Mouse (Mus musculus): ENCODE data around the gene Ap1b1. TPM values are rescaled to one million over a fixed set of nuclear protein-coding genes. Genes with fewer than 3 reads are reported as not detected.

Ap1b1 gene
- polyA plus RNA-seq, 1 experiment from 2014 or later = 46.4 TPM

DNA sequence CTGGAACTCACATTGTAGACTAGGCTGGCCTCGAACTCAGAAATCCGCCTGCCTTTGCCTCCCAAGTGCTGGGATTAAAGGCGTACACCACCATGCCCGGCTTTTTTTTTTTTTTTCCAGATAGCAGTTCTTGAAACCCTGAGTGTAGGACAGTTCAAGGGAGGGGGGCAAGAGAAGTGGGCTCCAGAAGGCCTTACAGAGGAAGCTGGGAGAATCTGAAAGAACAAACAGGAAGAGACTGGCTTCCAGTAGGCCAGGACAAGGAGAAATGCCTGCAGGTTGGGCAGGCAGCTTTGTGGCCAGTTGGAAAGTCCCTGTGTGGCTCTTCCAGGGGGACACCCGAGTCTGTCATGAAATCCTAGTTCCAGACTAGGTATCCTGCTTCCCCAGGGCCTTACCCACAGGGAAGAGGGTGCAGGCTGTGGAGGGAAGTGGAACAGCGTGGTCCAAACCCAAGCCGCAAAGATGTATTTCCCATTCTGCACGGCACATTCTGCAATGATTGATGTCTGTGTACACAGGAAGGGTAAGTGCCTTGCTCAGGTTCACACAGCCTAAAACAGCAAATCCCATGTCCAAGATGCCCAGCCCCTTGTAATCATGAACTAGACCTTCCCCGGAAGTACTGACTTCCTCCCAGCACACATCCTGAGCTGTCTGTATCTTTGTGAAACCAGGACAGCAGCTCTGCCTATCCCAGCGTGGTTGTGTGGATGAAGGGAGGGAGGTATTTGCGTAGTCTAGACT lies 12.1 kb upstream of the Ap1b1 start:
- Histone ChIP-seq H3K4me1 (ENCODE audit: control insufficient read depth, insufficient read depth, low read length) (no peaks in the 10 kb centered on the region), H3K4me3 (ENCODE audit: low read depth, low read length) (no peak overlapping the region), H3K27me3 (ENCODE audit: control insufficient read depth, insufficient read depth, low read length) (no peaks in the 10 kb centered on the region), H3K9me3 (replicated peaks; ENCODE audit: control insufficient read depth, low read length) (no peaks in the 10 kb centered on the region), H3K9ac (replicated peaks; ENCODE audit: low read length) (no peak overlapping the region), H3K36me3 (replicated peaks; ENCODE audit: control insufficient read depth, insufficient read depth, low read depth, low read length) (no peaks in the 10 kb centered on the region), H3K27ac (replicated peaks; ENCODE audit: low read depth, low read length) (no peak overlapping the region), H3K4me2 (ENCODE audit: low read depth, low read length) (no peak overlapping the region)
- DNase-seq (ENCODE audit: low spot score) (no peak), ATAC-seq (replicated peaks; ENCODE audit: insufficient number of reproducible peaks, low FRiP score, low TSS enrichment, low read depth) (no peak)
- WGBS = 81% methylated on average over 11 of the region's 11 CpGs

DNA sequence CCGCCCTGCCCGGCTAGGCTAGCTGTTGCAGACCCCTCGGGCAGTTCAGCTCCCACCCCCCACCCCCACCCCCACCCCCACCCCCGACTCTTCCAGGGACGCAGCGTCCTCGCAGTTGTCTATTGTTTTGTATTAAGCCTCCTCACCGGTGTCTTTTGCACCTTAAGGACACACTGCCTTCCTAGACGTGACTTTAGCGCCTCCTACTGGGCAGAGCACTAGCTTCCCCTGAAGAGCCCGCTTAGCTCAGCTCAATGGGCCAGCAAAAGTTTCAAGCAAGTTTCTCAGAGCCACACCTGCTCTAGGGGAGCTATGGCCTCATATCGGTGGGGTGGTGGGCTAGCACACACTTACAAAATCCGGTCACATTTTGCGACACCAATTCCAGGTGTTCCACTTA lies 11.0 kb upstream of the Ap1b1 start:
- Histone ChIP-seq H3K4me2 (ENCODE audit: low read depth, low read length) (no peak overlapping the region), H3K36me3 (replicated peaks; ENCODE audit: control insufficient read depth, insufficient read depth, low read depth, low read length) (no peaks in the 10 kb centered on the region), H3K4me3 (ENCODE audit: low read depth, low read length) (no peak overlapping the region), H3K27me3 (ENCODE audit: control insufficient read depth, insufficient read depth, low read length) (no peaks in the 10 kb centered on the region), H3K9ac (replicated peaks; ENCODE audit: low read length) (no peak overlapping the region), H3K9me3 (replicated peaks; ENCODE audit: control insufficient read depth, low read length) (no peaks in the 10 kb centered on the region), H3K4me1 (ENCODE audit: control insufficient read depth, insufficient read depth, low read length) (no peaks in the 10 kb centered on the region), H3K27ac (replicated peaks; ENCODE audit: low read depth, low read length) (no peak overlapping the region)
- 7% methylated on average over 11 of the region's 14 CpGs for WGBS
- ATAC-seq (replicated peaks; ENCODE audit: insufficient number of reproducible peaks, low FRiP score, low TSS enrichment, low read depth) (no peak), DNase-seq (ENCODE audit: low spot score) (peak; percentile 87)

DNA sequence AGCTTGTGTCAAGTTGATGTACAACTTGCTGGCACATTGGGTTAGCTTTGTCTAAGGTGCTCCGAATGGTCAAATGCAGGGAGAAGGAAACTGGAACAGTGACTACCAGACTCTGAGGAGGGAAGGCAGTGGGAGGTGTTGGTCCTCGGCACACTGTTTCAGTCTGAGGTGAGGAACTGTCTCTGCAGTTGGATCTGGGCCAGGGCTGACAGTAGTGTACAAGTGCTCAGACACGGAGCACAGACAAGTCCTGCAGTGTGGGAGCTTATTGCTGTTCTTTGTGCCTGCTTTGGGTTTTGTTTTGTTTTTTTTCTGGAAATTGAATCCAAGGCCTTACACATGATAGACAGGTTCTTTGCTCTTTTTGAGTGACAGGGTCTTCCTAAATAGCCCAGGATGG lies 3.6 kb upstream of the Ap1b1 start:
- Histone ChIP-seq H3K27ac (replicated peaks; ENCODE audit: low read depth, low read length) (no peak overlapping the region), H3K9me3 (replicated peaks; ENCODE audit: control insufficient read depth, low read length) (no peaks in the 10 kb centered on the region), H3K4me3 (ENCODE audit: low read depth, low read length) (no peak overlapping the region), H3K36me3 (replicated peaks; ENCODE audit: control insufficient read depth, insufficient read depth, low read depth, low read length) (no peaks in the 10 kb centered on the region), H3K27me3 (ENCODE audit: control insufficient read depth, insufficient read depth, low read length) (no peaks in the 10 kb centered on the region), H3K4me2 (ENCODE audit: low read depth, low read length) (no peak overlapping the region), H3K4me1 (ENCODE audit: control insufficient read depth, insufficient read depth, low read length) (no peaks in the 10 kb centered on the region), H3K9ac (replicated peaks; ENCODE audit: low read length) (no peak overlapping the region)
- ATAC-seq (replicated peaks; ENCODE audit: insufficient number of reproducible peaks, low FRiP score, low TSS enrichment, low read depth) (no peak), DNase-seq (ENCODE audit: low spot score) (no peak)
- 72% methylated on average over 3 of the region's 3 CpGs for WGBS

- no peak for ATAC-seq (replicated peaks; ENCODE audit: insufficient number of reproducible peaks, low FRiP score, low TSS enrichment, low read depth)
- Histone ChIP-seq H3K4me1 (ENCODE audit: control insufficient read depth, insufficient read depth, low read length) (no peaks in the 10 kb centered on the region), H3K4me3 (ENCODE audit: low read depth, low read length) (no peak overlapping the region), H3K9me3 (replicated peaks; ENCODE audit: control insufficient read depth, low read length) (no peaks in the 10 kb centered on the region), H3K36me3 (replicated peaks; ENCODE audit: control insufficient read depth, insufficient read depth, low read depth, low read length) (no peaks in the 10 kb centered on the region), H3K9ac (replicated peaks; ENCODE audit: low read length) (no peak overlapping the region), H3K27ac (replicated peaks; ENCODE audit: low read depth, low read length) (no peak overlapping the region), H3K4me2 (ENCODE audit: low read depth, low read length) (no peak overlapping the region), H3K27me3 (ENCODE audit: control insufficient read depth, insufficient read depth, low read length) (no peaks in the 10 kb centered on the region)
- DNase-seq (ENCODE audit: low spot score) = no peak
- WGBS = 58% methylated on average over 2 of the region's 2 CpGs
Measured at GRCm38 (mm10) chr11:4983538-4983937, 3.1 kb upstream of the Ap1b1 start.

- no peak overlapping the region for H3K9ac ChIP-seq (replicated peaks; ENCODE audit: low read length)
- ATAC-seq (replicated peaks; ENCODE audit: insufficient number of reproducible peaks, low FRiP score, low TSS enrichment, low read depth) (no peak), DNase-seq (ENCODE audit: low spot score) (peak; percentile 75)
- H3K4me2 ChIP-seq (ENCODE audit: low read depth, low read length) = no peak overlapping the region; the same call in 1 of the 2 replicates
- no peak overlapping the region for H3K27ac ChIP-seq (replicated peaks; ENCODE audit: low read depth, low read length)
- no peak overlapping the region for H3K4me3 ChIP-seq (ENCODE audit: low read depth, low read length)
- H3K36me3 ChIP-seq (replicated peaks; ENCODE audit: control insufficient read depth, insufficient read depth, low read depth, low read length) = no peaks in the 10 kb centered on the region
- no peaks in the 10 kb centered on the region for H3K27me3 ChIP-seq (ENCODE audit: control insufficient read depth, insufficient read depth, low read length)
- H3K4me1 ChIP-seq (ENCODE audit: control insufficient read depth, insufficient read depth, low read length) = no peaks in the 10 kb centered on the region
- WGBS = 5% methylated on average over 5 of the region's 5 CpGs
- H3K9me3 ChIP-seq (replicated peaks; ENCODE audit: control insufficient read depth, low read length) = no peaks in the 10 kb centered on the region
Measured at GRCm38 (mm10) chr11:4984249-4984648, 2.4 kb upstream of the Ap1b1 start.

GRCm38 (mm10) chr11:4984799-4985198 lies 1.8 kb upstream of the Ap1b1 start:
- 83% methylated on average over 3 of the region's 3 CpGs for WGBS
- no peak for ATAC-seq (replicated peaks; ENCODE audit: insufficient number of reproducible peaks, low FRiP score, low TSS enrichment, low read depth)
- H3K27me3 ChIP-seq (ENCODE audit: control insufficient read depth, insufficient read depth, low read length) = no peaks in the 10 kb centered on the region

DNA sequence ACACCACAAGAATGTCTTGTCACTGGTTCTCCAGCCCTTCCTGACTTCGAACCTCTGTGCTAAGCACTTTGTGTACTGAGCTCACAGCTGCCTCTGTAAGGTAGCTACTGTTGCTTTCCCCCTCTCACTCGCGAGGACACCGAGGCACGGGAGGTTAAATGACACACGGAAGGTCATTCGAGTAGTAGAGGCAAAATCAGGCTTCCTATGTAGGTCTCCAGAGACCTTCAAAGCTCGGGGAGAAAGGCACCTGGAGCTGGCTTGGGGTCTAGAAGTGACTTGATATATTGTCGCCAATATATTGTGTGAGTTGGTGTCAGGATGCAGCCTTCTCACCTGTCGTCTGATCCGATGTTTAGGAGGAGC lies 846 bp downstream of the Ap1b1 start:
- no peaks in the 10 kb centered on the region for H3K27me3 ChIP-seq (ENCODE audit: control insufficient read depth, insufficient read depth, low read length)
- peak overlapping the region; percentile 68 for H3K9ac ChIP-seq (replicated peaks; ENCODE audit: low read length)
- DNase-seq (ENCODE audit: low spot score) = no peak
- no peak overlapping the region for H3K27ac ChIP-seq (replicated peaks; ENCODE audit: low read depth, low read length)
- no peaks in the 10 kb centered on the region for H3K36me3 ChIP-seq (replicated peaks; ENCODE audit: control insufficient read depth, insufficient read depth, low read depth, low read length)
- no peaks in the 10 kb centered on the region for H3K4me1 ChIP-seq (ENCODE audit: control insufficient read depth, insufficient read depth, low read length)
- no peak for ATAC-seq (replicated peaks; ENCODE audit: insufficient number of reproducible peaks, low FRiP score, low TSS enrichment, low read depth)
- H3K9me3 ChIP-seq (replicated peaks; ENCODE audit: control insufficient read depth, low read length) = no peaks in the 10 kb centered on the region
- H3K4me2 ChIP-seq (ENCODE audit: low read depth, low read length) = peak overlapping the region; percentile 90
- 56% methylated on average over 11 of the region's 11 CpGs for WGBS
- peak overlapping the region; percentile 73 for H3K4me3 ChIP-seq (ENCODE audit: low read depth, low read length)

More at GRCm38 (mm10) chr11:4984799-4985198, 1.8 kb upstream of the Ap1b1 start:
- Histone ChIP-seq H3K4me2 (ENCODE audit: low read depth, low read length) (no peak overlapping the region), H3K36me3 (replicated peaks; ENCODE audit: control insufficient read depth, insufficient read depth, low read depth, low read length) (no peaks in the 10 kb centered on the region), H3K4me1 (ENCODE audit: control insufficient read depth, insufficient read depth, low read length) (no peaks in the 10 kb centered on the region), H3K27ac (replicated peaks; ENCODE audit: low read depth, low read length) (no peak overlapping the region), H3K9ac (replicated peaks; ENCODE audit: low read length) (no peak overlapping the region), H3K9me3 (replicated peaks; ENCODE audit: control insufficient read depth, low read length) (no peaks in the 10 kb centered on the region), H3K4me3 (ENCODE audit: low read depth, low read length) (no peak overlapping the region)
- DNase-seq (ENCODE audit: low spot score) = no peak

DNA sequence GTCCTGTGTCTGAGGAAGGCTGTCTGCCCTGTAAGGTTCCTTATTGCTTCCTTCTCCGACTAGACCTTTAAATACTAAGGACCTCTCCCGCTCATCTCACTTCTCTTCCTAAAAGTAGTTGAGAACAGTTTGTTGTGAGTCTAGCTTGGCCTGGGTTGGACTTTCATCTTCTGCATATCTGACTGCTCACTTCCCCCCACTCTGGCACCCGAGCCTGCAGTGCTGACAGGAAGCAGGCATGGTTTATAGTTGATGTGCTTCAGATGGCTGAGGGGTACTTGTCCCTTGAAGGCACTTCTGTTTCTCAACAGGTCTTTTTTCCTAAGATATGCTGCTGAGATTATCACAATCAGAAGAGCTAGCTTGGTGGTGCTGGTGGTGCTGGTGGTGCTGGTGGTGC lies 2.6 kb downstream of the Ap1b1 start:
- ATAC-seq (replicated peaks; ENCODE audit: insufficient number of reproducible peaks, low FRiP score, low TSS enrichment, low read depth) (no peak), DNase-seq (ENCODE audit: low spot score) (no peak)
- Histone ChIP-seq H3K9ac (replicated peaks; ENCODE audit: low read length) (no peak overlapping the region), H3K27me3 (ENCODE audit: control insufficient read depth, insufficient read depth, low read length) (no peaks in the 10 kb centered on the region), H3K9me3 (replicated peaks; ENCODE audit: control insufficient read depth, low read length) (no peaks in the 10 kb centered on the region), H3K4me1 (ENCODE audit: control insufficient read depth, insufficient read depth, low read length) (no peaks in the 10 kb centered on the region), H3K36me3 (replicated peaks; ENCODE audit: control insufficient read depth, insufficient read depth, low read depth, low read length) (no peaks in the 10 kb centered on the region), H3K4me2 (ENCODE audit: low read depth, low read length) (no peak overlapping the region), H3K27ac (replicated peaks; ENCODE audit: low read depth, low read length) (no peak overlapping the region), H3K4me3 (ENCODE audit: low read depth, low read length) (no peak overlapping the region)
- WGBS = 81% methylated on average over 3 of the region's 3 CpGs
